Mouse (Mus musculus) midbrain, embryonic 14.5 days (tissue): ENCODE measurements around the gene Gorasp2. TPM values are rescaled to one million over a fixed set of nuclear protein-coding genes. Genes with fewer than 3 reads are reported as not detected.

Experiments
- ATAC-seq: fragments of 200-750 bp; cut with Nextera tagmentation; 2 replicates; pipeline ENCODE4 v1.8.0; 2017; ENCODE audit warnings: moderate number of reproducible peaks, moderate library complexity; ENCODE audit not compliant: low FRiP score, low TSS enrichment
- DNase-seq: peaks from one replicate; pipeline ENCODE4 v3.0.0-alpha.2; 2015
- H3K27ac ChIP-seq: fragments of 300-500 bp; sonication (generic); replicated peaks from 2 replicates; pipeline ENCODE4 v1.5.1; 2014; ENCODE audit warnings: mild to moderate bottlenecking, low read depth, low read length, moderate library complexity
- H3K27me3 ChIP-seq: fragments of 300-500 bp; sonication (generic); 2 replicates; pipeline ENCODE4 v1.6.1; 2014; ENCODE audit warnings: low read length, control low read depth, mixed read lengths; ENCODE audit not compliant: control insufficient read depth, insufficient read depth
- H3K36me3 ChIP-seq: fragments of 300-500 bp; sonication (generic); 2 replicates; pipeline ENCODE4 v1.6.1; 2014; ENCODE audit warnings: low read length, control low read depth; ENCODE audit not compliant: control insufficient read depth, insufficient read depth
- H3K4me1 ChIP-seq: fragments of 300-500 bp; sonication (generic); 2 replicates; pipeline ENCODE4 v1.6.1; 2014; ENCODE audit warnings: mild to moderate bottlenecking, antibody characterized with exemption, low read length, control low read depth; ENCODE audit not compliant: control insufficient read depth, insufficient read depth
- H3K4me2 ChIP-seq: fragments of 300-500 bp; sonication (generic); 2 replicates; pipeline ENCODE4 v1.6.1; 2014; ENCODE audit warnings: mild to moderate bottlenecking, low read length, moderate library complexity
- H3K4me3 ChIP-seq: fragments of 300-500 bp; sonication (generic); replicated peaks from 2 replicates; pipeline ENCODE4 v1.5.1; 2014; ENCODE audit warnings: low read depth, low read length
- H3K9ac ChIP-seq: fragments of 300-500 bp; sonication (generic); replicated peaks from 2 replicates; pipeline ENCODE4 v1.6.1; 2014; ENCODE audit warnings: mild to moderate bottlenecking, low read length, moderate library complexity
- H3K9me3 ChIP-seq: fragments of 300-500 bp; sonication (generic); 2 replicates; pipeline ENCODE4 v1.6.1; 2016; ENCODE audit warnings: low read length, control low read depth, mixed read lengths; ENCODE audit not compliant: control insufficient read depth
- WGBS: fragments of 180-500 bp; shearing (Covaris S2); extraction: QIAGEN DNeasy Blood & Tissue Kit; methylation state at CpG from one replicate; pipeline ENCODE4 v1.1.7; 2014; 5-methylcytosine and 5-hydroxymethylcytosine counted together
- polyA plus RNA-seq: library from polyadenylated mRNA; unstranded; fragments of >200 nt; fragmentation: Nextera tagmentation; extraction: Ambion mirVana; gene quantifications from 2 replicates; pipeline ENCODE4 v1.2.1, GENCODE M21; 2014

Gorasp2 gene
- polyA plus RNA-seq, 1 experiment from 2014 or later: 143 TPM

DNA sequence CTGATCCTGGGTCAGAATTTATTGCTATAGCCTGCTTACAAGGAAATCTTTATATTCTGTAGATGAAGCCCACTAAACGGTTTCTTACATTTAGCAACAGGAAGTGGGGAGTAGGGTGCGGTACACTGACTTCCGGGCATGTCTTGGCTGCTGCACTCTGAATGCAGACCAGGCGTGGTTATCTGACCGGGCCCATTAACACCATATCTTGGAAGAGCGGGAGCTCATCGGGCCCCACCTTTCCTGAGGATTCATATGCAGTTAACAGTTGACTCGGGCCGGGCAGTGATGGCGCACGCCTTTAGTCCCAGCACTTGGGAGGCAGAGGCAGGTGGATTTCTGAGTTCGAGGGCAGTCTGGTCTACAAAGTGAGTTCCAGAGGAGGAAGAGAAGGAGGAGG, 33.0 kb upstream of the Gorasp2 start:
- H3K9ac ChIP-seq: no peak overlapping the region
- no peak overlapping the region for H3K4me3 ChIP-seq
- no peak for ATAC-seq
- H3K27me3 ChIP-seq: no peaks in the 10 kb centered on the region
- H3K4me1 ChIP-seq: 0 out of 2 replicates have a peak, but pooled peaks cover 5% of the 10 kb centered on the region
- H3K36me3 ChIP-seq: no peaks in the 10 kb centered on the region
- no peak for DNase-seq
- H3K9me3 ChIP-seq: no peaks in the 10 kb centered on the region
- no peak overlapping the region for H3K27ac ChIP-seq
- WGBS: 96% methylated on average over 12 of the region's 12 CpGs
- H3K4me2 ChIP-seq: no peak overlapping the region

- 17% methylated on average over 10 of the region's 10 CpGs for WGBS
- H3K36me3 ChIP-seq: no peaks in the 10 kb centered on the region
- peak; percentile 88 for DNase-seq
- 0 out of 2 replicates have a peak overlapping the region, but pooled peaks have one; percentile 13 for H3K9ac ChIP-seq
- H3K27me3 ChIP-seq: no peaks in the 10 kb centered on the region
- H3K4me1 ChIP-seq: 0 out of 2 replicates have a peak, but pooled peaks cover 5% of the 10 kb centered on the region
- no peak overlapping the region for H3K27ac ChIP-seq
- ATAC-seq: peak; percentile 74
- H3K4me3 ChIP-seq: peak overlapping the region; percentile 11; the same call in 1 of the 2 replicates
- peak overlapping the region; percentile 40 for H3K4me2 ChIP-seq
- H3K9me3 ChIP-seq: no peaks in the 10 kb centered on the region
Observed at GRCm38 (mm10) chr2:70629339-70629761, 32.0 kb upstream of the Gorasp2 start.

DNA sequence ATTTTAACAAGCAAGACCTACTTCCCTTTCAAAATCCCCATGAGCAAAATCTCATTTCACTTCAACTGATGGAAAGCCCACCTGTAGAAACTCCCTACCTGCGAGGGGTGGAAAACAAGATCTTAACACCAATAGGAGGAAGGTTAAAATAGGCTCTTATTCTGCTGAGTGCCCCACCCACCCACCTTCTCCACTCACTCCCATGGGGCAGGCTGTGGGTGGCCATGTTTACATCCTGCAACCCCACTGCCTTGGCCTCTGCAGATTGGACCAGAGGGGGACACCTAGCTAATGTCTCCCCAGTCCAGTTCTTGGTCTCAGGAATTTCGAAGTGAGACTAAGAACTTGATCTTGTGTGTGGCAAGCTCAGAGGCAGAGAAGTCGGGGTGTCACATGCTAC, 31.5 kb upstream of the Gorasp2 start:
- Histone ChIP-seq H3K4me3 (no peak overlapping the region), H3K27ac (no peak overlapping the region), H3K4me1 (0 out of 2 replicates have a peak, but pooled peaks cover 5% of the 10 kb centered on the region), H3K9me3 (no peaks in the 10 kb centered on the region), H3K9ac (no peak overlapping the region), H3K4me2 (peak overlapping the region; percentile 40), H3K36me3 (no peaks in the 10 kb centered on the region), H3K27me3 (no peaks in the 10 kb centered on the region)
- 77% methylated on average over 3 of the region's 3 CpGs for WGBS
- DNase-seq (no peak), ATAC-seq (no peak)

DNA sequence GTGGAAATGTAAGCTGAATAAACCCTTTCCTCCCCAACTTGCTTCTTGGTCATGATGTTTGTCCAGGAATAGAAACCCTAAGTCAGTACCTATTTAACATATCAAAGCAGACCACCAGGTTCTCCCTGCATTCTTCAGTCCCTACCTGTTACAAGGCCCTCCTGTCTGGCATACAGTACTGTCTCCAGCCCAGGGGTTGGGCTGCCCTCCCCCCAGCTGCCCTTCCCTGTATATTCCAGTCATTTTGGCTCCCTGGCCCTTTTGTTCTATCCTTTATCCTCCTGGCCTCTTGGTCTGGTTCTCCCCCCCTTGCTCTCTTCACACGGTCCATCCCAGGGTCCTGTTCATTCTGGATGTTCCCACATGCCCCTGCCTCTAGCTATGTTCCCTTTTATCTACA, 30.1 kb upstream of the Gorasp2 start:
- no peak for ATAC-seq

DNA sequence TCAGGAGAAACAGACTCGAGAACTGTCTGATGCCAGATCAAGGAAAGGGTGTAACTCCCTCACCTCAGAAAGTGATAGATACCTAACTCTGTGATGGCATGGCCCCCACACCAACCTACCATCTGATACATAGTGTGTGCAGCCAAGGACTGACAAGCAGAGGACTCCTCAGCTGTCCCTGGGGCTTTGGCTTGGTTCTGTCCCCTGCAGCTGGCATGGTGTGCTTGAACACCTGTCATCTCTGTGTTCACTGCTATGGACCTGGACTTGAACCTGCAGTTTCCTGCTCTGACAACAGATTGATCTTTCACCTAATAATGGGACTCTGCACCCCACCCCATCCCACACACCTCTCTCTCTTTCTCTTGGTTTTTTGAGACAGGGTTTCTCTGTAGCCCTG, 29.0 kb upstream of the Gorasp2 start:
- ATAC-seq (no peak), DNase-seq (no peak)
- Histone ChIP-seq H3K27ac (no peak overlapping the region), H3K4me2 (no peak overlapping the region), H3K4me1 (0 out of 2 replicates have a peak, but pooled peaks cover 5% of the 10 kb centered on the region), H3K9ac (no peak overlapping the region), H3K27me3 (no peaks in the 10 kb centered on the region), H3K4me3 (no peak overlapping the region), H3K36me3 (no peaks in the 10 kb centered on the region), H3K9me3 (no peaks in the 10 kb centered on the region)
- 87% methylated on average over 1 of the region's 1 CpGs for WGBS

More for the DNA sequence above, 30.1 kb upstream of the Gorasp2 start:
- WGBS: 88% methylated on average over 1 of the region's 1 CpGs
- no peak overlapping the region for H3K27ac ChIP-seq
- H3K4me2 ChIP-seq: no peak overlapping the region
- H3K4me1 ChIP-seq: 0 out of 2 replicates have a peak, but pooled peaks cover 5% of the 10 kb centered on the region
- no peaks in the 10 kb centered on the region for H3K27me3 ChIP-seq
- no peaks in the 10 kb centered on the region for H3K9me3 ChIP-seq
- no peak for DNase-seq
- H3K9ac ChIP-seq: no peak overlapping the region
- H3K4me3 ChIP-seq: no peak overlapping the region
- no peaks in the 10 kb centered on the region for H3K36me3 ChIP-seq

DNA sequence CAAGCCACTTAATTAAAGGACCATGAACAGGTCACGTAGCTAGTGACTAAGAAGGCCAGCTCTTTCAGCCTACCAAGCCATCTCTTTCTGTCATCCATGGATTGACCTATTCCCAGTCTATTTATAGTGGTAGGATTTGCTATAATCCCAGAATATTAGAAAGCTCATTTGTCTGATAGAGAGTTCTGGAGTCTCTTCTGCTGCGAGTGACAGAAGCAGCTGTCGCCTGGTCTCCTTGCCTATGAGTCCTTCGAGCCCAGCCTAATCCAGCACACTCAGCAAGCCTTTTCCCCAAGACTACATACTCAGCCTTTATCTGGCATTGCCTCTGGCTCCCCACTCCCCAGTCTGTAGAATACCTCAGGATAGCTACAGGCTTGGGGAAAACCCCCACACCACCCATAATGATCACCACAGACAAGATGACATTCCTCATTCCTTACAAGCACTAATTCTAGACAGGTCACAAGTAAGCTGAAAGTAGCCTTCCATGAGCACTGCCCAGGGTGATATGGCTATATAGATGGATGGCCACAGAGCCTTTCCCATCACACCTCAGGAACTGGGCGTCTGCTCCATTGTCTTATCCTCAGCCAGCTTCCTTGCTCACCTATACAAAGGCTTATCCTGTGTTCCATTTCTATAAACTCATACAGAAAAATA, 27.2 kb upstream of the Gorasp2 start:
- no peak for DNase-seq
- WGBS: 86% methylated on average over 5 of the region's 5 CpGs

DNA sequence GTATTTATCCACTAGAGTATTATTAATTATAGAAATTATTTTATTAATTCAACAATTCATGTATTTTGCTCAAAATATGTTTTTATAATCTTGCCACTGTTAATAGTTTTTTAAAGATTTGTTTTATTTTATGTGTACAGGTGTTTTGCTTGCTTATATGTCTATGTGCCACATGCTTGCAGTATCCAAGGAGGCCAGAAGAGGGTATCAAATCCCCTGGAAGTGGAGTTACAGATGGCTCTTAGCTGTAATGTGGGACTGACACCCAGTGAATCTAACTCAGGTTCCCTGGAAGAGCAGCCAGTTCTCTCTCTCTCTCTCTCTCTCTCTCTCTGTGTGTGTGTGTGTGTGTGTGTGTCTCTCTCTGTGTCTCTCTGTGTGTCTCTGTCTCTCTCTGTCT, 20.4 kb upstream of the Gorasp2 start:
- no peak overlapping the region for H3K27ac ChIP-seq
- DNase-seq (no peak), ATAC-seq (no peak)
- no peak overlapping the region for H3K9ac ChIP-seq
- H3K27me3 ChIP-seq: no peaks in the 10 kb centered on the region
- no peak overlapping the region for H3K4me3 ChIP-seq
- no peaks in the 10 kb centered on the region for H3K9me3 ChIP-seq
- H3K36me3 ChIP-seq: no peaks in the 10 kb centered on the region
- H3K4me1 ChIP-seq: no peaks in the 10 kb centered on the region
- no peak overlapping the region for H3K4me2 ChIP-seq

More for the DNA sequence above, 27.2 kb upstream of the Gorasp2 start:
- no peak overlapping the region for H3K9ac ChIP-seq
- H3K36me3 ChIP-seq: no peaks in the 10 kb centered on the region
- H3K27ac ChIP-seq: no peak overlapping the region
- H3K4me1 ChIP-seq: 0 out of 2 replicates have a peak, but pooled peaks cover 5% of the 10 kb centered on the region
- H3K9me3 ChIP-seq: no peaks in the 10 kb centered on the region
- ATAC-seq: no peak
- no peak overlapping the region for H3K4me2 ChIP-seq
- no peaks in the 10 kb centered on the region for H3K27me3 ChIP-seq
- H3K4me3 ChIP-seq: no peak overlapping the region

GRCm38 (mm10) chr2:70642971-70643565, 18.3 kb upstream of the Gorasp2 start:
- Histone ChIP-seq H3K9me3 (no peaks in the 10 kb centered on the region), H3K4me3 (no peak overlapping the region), H3K36me3 (no peaks in the 10 kb centered on the region), H3K27me3 (no peaks in the 10 kb centered on the region), H3K4me1 (no peaks in the 10 kb centered on the region), H3K4me2 (no peak overlapping the region), H3K27ac (no peak overlapping the region), H3K9ac (no peak overlapping the region)
- DNase-seq (peak; percentile 29), ATAC-seq (no peak)
- WGBS: 60% methylated on average over 16 of the region's 16 CpGs

DNA sequence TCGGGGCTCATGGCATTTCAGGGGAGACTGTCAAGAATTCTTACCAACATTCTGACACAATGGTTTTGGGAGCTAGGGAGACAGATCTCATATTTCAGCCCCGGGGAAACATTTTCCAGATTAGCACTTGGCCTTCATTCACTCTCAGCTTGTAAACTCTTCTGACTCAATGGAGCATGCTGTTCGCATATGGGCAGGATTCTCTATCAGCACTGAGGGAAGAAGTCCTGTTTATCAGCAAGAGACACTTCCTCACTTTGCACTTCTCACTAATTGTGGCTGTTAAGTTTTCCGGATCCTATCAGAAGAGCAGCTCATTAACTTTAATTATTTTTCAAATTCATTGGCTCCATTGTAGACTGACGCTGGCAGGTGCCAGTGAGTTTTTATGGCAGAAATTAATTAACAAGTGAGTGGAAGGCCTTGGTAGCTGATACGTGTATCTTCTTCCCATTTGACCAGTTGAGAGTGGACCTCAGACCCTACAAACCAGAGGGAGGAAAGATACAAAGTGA, 16.1 kb upstream of the Gorasp2 start:
- Histone ChIP-seq H3K36me3 (no peaks in the 10 kb centered on the region), H3K4me1 (no peaks in the 10 kb centered on the region), H3K4me2 (no peak overlapping the region), H3K27me3 (no peaks in the 10 kb centered on the region), H3K4me3 (no peak overlapping the region), H3K9ac (no peak overlapping the region), H3K27ac (no peak overlapping the region), H3K9me3 (no peaks in the 10 kb centered on the region)
- WGBS: 86% methylated on average over 6 of the region's 6 CpGs
- DNase-seq (no peak), ATAC-seq (no peak)
